Mouse (Mus musculus): Measurements from ENCODE around the gene Dusp14. TPM values are rescaled to one million over a fixed set of nuclear protein-coding genes. Genes with fewer than 3 reads are reported as not detected.

Dusp14 gene
- polyA plus RNA-seq, 1 experiment from 2014 or later = 7.6 TPM

- ATAC-seq (ENCODE audit: low read depth) = no peak
- no peaks in the 10 kb centered on the region for H3K27me3 ChIP-seq (ENCODE audit: control insufficient read depth, insufficient read depth, low read length)
- H3K4me2 ChIP-seq (ENCODE audit: low read depth, low read length) = no peak overlapping the region
- no peak overlapping the region for H3K27ac ChIP-seq (ENCODE audit: low read depth, low read length)
- no peaks in the 10 kb centered on the region for H3K36me3 ChIP-seq (ENCODE audit: control insufficient read depth, insufficient read depth, low read length)
- H3K4me3 ChIP-seq (ENCODE audit: low read depth, low read length) = no peak overlapping the region
- H3K4me1 ChIP-seq (ENCODE audit: control insufficient read depth, insufficient read depth, low read length) = no peaks in the 10 kb centered on the region
- WGBS = 69% methylated on average over 6 of the region's 6 CpGs
- no peaks in the 10 kb centered on the region for H3K9me3 ChIP-seq (ENCODE audit: control insufficient read depth, low read length)
- no peak overlapping the region for H3K9ac ChIP-seq (replicated peaks; ENCODE audit: low read depth, low read length)
These were observed 8.4 kb downstream of the Dusp14 start for GRCm38 (mm10) chr11:84060635-84061034.

GRCm38 (mm10) chr11:84059784-84060183, 9.3 kb downstream of the Dusp14 start:
- ATAC-seq (ENCODE audit: low read depth) = no peak

GRCm38 (mm10) chr11:84057418-84057817, 11.6 kb downstream of the Dusp14 start:
- no peak for ATAC-seq (ENCODE audit: low read depth)
- H3K9ac ChIP-seq (replicated peaks; ENCODE audit: low read depth, low read length) = no peak overlapping the region
- no peaks in the 10 kb centered on the region for H3K4me1 ChIP-seq (ENCODE audit: control insufficient read depth, insufficient read depth, low read length)
- 100% methylated on average over 2 of the region's 2 CpGs for WGBS
- no peak overlapping the region for H3K4me2 ChIP-seq (ENCODE audit: low read depth, low read length)
- H3K36me3 ChIP-seq (ENCODE audit: control insufficient read depth, insufficient read depth, low read length) = no peaks in the 10 kb centered on the region
- H3K27me3 ChIP-seq (ENCODE audit: control insufficient read depth, insufficient read depth, low read length) = no peaks in the 10 kb centered on the region
- no peak overlapping the region for H3K27ac ChIP-seq (ENCODE audit: low read depth, low read length)
- no peak overlapping the region for H3K4me3 ChIP-seq (ENCODE audit: low read depth, low read length)
- no peaks in the 10 kb centered on the region for H3K9me3 ChIP-seq (ENCODE audit: control insufficient read depth, low read length)

More at GRCm38 (mm10) chr11:84059784-84060183, 9.3 kb downstream of the Dusp14 start:
- H3K9ac ChIP-seq (replicated peaks; ENCODE audit: low read depth, low read length) = no peak overlapping the region
- H3K4me2 ChIP-seq (ENCODE audit: low read depth, low read length) = no peak overlapping the region
- no peak overlapping the region for H3K4me3 ChIP-seq (ENCODE audit: low read depth, low read length)
- no peaks in the 10 kb centered on the region for H3K4me1 ChIP-seq (ENCODE audit: control insufficient read depth, insufficient read depth, low read length)
- 90% methylated on average over 2 of the region's 2 CpGs for WGBS
- H3K27ac ChIP-seq (ENCODE audit: low read depth, low read length) = no peak overlapping the region
- H3K27me3 ChIP-seq (ENCODE audit: control insufficient read depth, insufficient read depth, low read length) = no peaks in the 10 kb centered on the region
- no peaks in the 10 kb centered on the region for H3K36me3 ChIP-seq (ENCODE audit: control insufficient read depth, insufficient read depth, low read length)
- H3K9me3 ChIP-seq (ENCODE audit: control insufficient read depth, low read length) = no peaks in the 10 kb centered on the region

GRCm38 (mm10) chr11:84053524-84054163, 15.4 kb downstream of the Dusp14 start:
- no peaks in the 10 kb centered on the region for H3K36me3 ChIP-seq (ENCODE audit: control insufficient read depth, insufficient read depth, low read length)
- 52% methylated on average over 10 of the region's 10 CpGs for WGBS
- no peaks in the 10 kb centered on the region for H3K27me3 ChIP-seq (ENCODE audit: control insufficient read depth, insufficient read depth, low read length)
- H3K4me2 ChIP-seq (ENCODE audit: low read depth, low read length) = no peak overlapping the region
- H3K4me3 ChIP-seq (ENCODE audit: low read depth, low read length) = no peak overlapping the region
- ATAC-seq (ENCODE audit: low read depth) = peak; percentile 69
- H3K9me3 ChIP-seq (ENCODE audit: control insufficient read depth, low read length) = no peaks in the 10 kb centered on the region
- H3K9ac ChIP-seq (replicated peaks; ENCODE audit: low read depth, low read length) = no peak overlapping the region
- peak overlapping the region; percentile 29; the same call in 1 of the 2 replicates for H3K27ac ChIP-seq (ENCODE audit: low read depth, low read length)
- no peaks in the 10 kb centered on the region for H3K4me1 ChIP-seq (ENCODE audit: control insufficient read depth, insufficient read depth, low read length)

GRCm38 (mm10) chr11:84053055-84053454, 16.0 kb downstream of the Dusp14 start:
- Histone ChIP-seq H3K4me3 (ENCODE audit: low read depth, low read length) (no peak overlapping the region), H3K9me3 (ENCODE audit: control insufficient read depth, low read length) (no peaks in the 10 kb centered on the region), H3K9ac (replicated peaks; ENCODE audit: low read depth, low read length) (no peak overlapping the region), H3K4me1 (ENCODE audit: control insufficient read depth, insufficient read depth, low read length) (0 out of 2 replicates have a peak, but pooled peaks cover 4% of the 10 kb centered on the region), H3K27me3 (ENCODE audit: control insufficient read depth, insufficient read depth, low read length) (no peaks in the 10 kb centered on the region), H3K4me2 (ENCODE audit: low read depth, low read length) (no peak overlapping the region), H3K36me3 (ENCODE audit: control insufficient read depth, insufficient read depth, low read length) (no peaks in the 10 kb centered on the region), H3K27ac (ENCODE audit: low read depth, low read length) (no peak overlapping the region)
- ATAC-seq (ENCODE audit: low read depth) = no peak
- 89% methylated on average over 7 of the region's 7 CpGs for WGBS

- peak; percentile 60; the same call in 1 of the 2 replicates for ATAC-seq (ENCODE audit: low read depth)
- 49% methylated on average over 10 of the region's 10 CpGs for WGBS
- H3K27ac ChIP-seq (ENCODE audit: low read depth, low read length) = no peak overlapping the region
These were observed 20.6 kb downstream of the Dusp14 start for GRCm38 (mm10) chr11:84048411-84048810.

GRCm38 (mm10) chr11:84047270-84047669, 21.8 kb downstream of the Dusp14 start:
- no peak overlapping the region for H3K9ac ChIP-seq (replicated peaks; ENCODE audit: low read depth, low read length)
- no peak for ATAC-seq (ENCODE audit: low read depth)
- H3K27me3 ChIP-seq (ENCODE audit: control insufficient read depth, insufficient read depth, low read length) = no peaks in the 10 kb centered on the region
- H3K4me1 ChIP-seq (ENCODE audit: control insufficient read depth, insufficient read depth, low read length) = peaks cover 19% of the 10 kb centered on the region
- H3K4me3 ChIP-seq (ENCODE audit: low read depth, low read length) = no peak overlapping the region
- no peaks in the 10 kb centered on the region for H3K36me3 ChIP-seq (ENCODE audit: control insufficient read depth, insufficient read depth, low read length)
- H3K9me3 ChIP-seq (ENCODE audit: control insufficient read depth, low read length) = no peaks in the 10 kb centered on the region
- no peak overlapping the region for H3K27ac ChIP-seq (ENCODE audit: low read depth, low read length)
- no peak overlapping the region for H3K4me2 ChIP-seq (ENCODE audit: low read depth, low read length)
- 77% methylated on average over 4 of the region's 4 CpGs for WGBS

More at GRCm38 (mm10) chr11:84048411-84048810, 20.6 kb downstream of the Dusp14 start:
- no peaks in the 10 kb centered on the region for H3K36me3 ChIP-seq (ENCODE audit: control insufficient read depth, insufficient read depth, low read length)
- no peak overlapping the region for H3K4me2 ChIP-seq (ENCODE audit: low read depth, low read length)
- H3K4me3 ChIP-seq (ENCODE audit: low read depth, low read length) = no peak overlapping the region
- peaks cover 9% of the 10 kb centered on the region for H3K4me1 ChIP-seq (ENCODE audit: control insufficient read depth, insufficient read depth, low read length)
- no peaks in the 10 kb centered on the region for H3K27me3 ChIP-seq (ENCODE audit: control insufficient read depth, insufficient read depth, low read length)
- H3K9ac ChIP-seq (replicated peaks; ENCODE audit: low read depth, low read length) = no peak overlapping the region
- no peaks in the 10 kb centered on the region for H3K9me3 ChIP-seq (ENCODE audit: control insufficient read depth, low read length)

- no peak overlapping the region for H3K4me2 ChIP-seq (ENCODE audit: low read depth, low read length)
- no peak for ATAC-seq (ENCODE audit: low read depth)
- H3K27ac ChIP-seq (ENCODE audit: low read depth, low read length) = no peak overlapping the region
- H3K27me3 ChIP-seq (ENCODE audit: control insufficient read depth, insufficient read depth, low read length) = no peaks in the 10 kb centered on the region
- H3K9me3 ChIP-seq (ENCODE audit: control insufficient read depth, low read length) = no peaks in the 10 kb centered on the region
- 46% methylated on average over 1 of the region's 1 CpGs for WGBS
- no peak overlapping the region for H3K4me3 ChIP-seq (ENCODE audit: low read depth, low read length)
- peaks cover 19% of the 10 kb centered on the region for H3K4me1 ChIP-seq (ENCODE audit: control insufficient read depth, insufficient read depth, low read length)
- peaks cover 14% of the 10 kb centered on the region for H3K36me3 ChIP-seq (ENCODE audit: control insufficient read depth, insufficient read depth, low read length)
- no peak overlapping the region for H3K9ac ChIP-seq (replicated peaks; ENCODE audit: low read depth, low read length)
These were observed 24.1 kb downstream of the Dusp14 start for GRCm38 (mm10) chr11:84044988-84045387.

GRCm38 (mm10) chr11:84042808-84043762, 26.0 kb downstream of the Dusp14 start:
- Histone ChIP-seq H3K9ac (replicated peaks; ENCODE audit: low read depth, low read length) (no peak overlapping the region), H3K4me3 (ENCODE audit: low read depth, low read length) (no peak overlapping the region), H3K27ac (ENCODE audit: low read depth, low read length) (peak overlapping the region; percentile 66), H3K4me1 (ENCODE audit: control insufficient read depth, insufficient read depth, low read length) (peaks cover 15% of the 10 kb centered on the region), H3K4me2 (ENCODE audit: low read depth, low read length) (no peak overlapping the region), H3K27me3 (ENCODE audit: control insufficient read depth, insufficient read depth, low read length) (no peaks in the 10 kb centered on the region), H3K36me3 (ENCODE audit: control insufficient read depth, insufficient read depth, low read length) (peaks cover 18% of the 10 kb centered on the region), H3K9me3 (ENCODE audit: control insufficient read depth, low read length) (no peaks in the 10 kb centered on the region)
- 14% methylated on average over 14 of the region's 14 CpGs for WGBS
- peak; percentile 87 for ATAC-seq (ENCODE audit: low read depth)
